Mouse (Mus musculus): Measurements from ENCODE around the gene Tmem30b. TPM values are rescaled to one million over a fixed set of nuclear protein-coding genes. Genes with fewer than 3 reads are reported as not detected.

Gene Tmem30b
- polyA plus RNA-seq, 1 experiment from 2014 or later: 0.32 TPM

- Histone ChIP-seq H3K27ac (replicated peaks) (no peak overlapping the region), H3K4me2 (no peak overlapping the region), H3K9ac (no peak overlapping the region), H3K36me3 (no peaks in the 10 kb centered on the region), H3K27me3 (replicated peaks) (0 out of 2 replicates have a peak, but pooled peaks cover 8% of the 10 kb centered on the region), H3K4me3 (no peak overlapping the region), H3K9me3 (no peaks in the 10 kb centered on the region), H3K4me1 (peaks cover 8% of the 10 kb centered on the region)
- 71% methylated on average over 6 of the region's 6 CpGs for WGBS
- ATAC-seq (ENCODE audit: extremely low read depth, insufficient number of reproducible peaks, low FRiP score, low TSS enrichment): no peak
These were observed 31.5 kb downstream of the Tmem30b start for GRCm38 (mm10) chr12:73514722-73515121.

GRCm38 (mm10) chr12:73513958-73514357 is 32.2 kb downstream of the Tmem30b start:
- ATAC-seq (ENCODE audit: extremely low read depth, insufficient number of reproducible peaks, low FRiP score, low TSS enrichment): no peak

GRCm38 (mm10) chr12:73511467-73512047 is 34.6 kb downstream of the Tmem30b start:
- Histone ChIP-seq H3K27ac (replicated peaks) (no peak overlapping the region), H3K4me1 (no peaks in the 10 kb centered on the region), H3K4me3 (no peak overlapping the region), H3K4me2 (no peak overlapping the region), H3K9ac (no peak overlapping the region), H3K36me3 (no peaks in the 10 kb centered on the region), H3K9me3 (no peaks in the 10 kb centered on the region), H3K27me3 (replicated peaks) (no peaks in the 10 kb centered on the region)
- WGBS: 80% methylated on average over 16 of the region's 16 CpGs
- no peak for ATAC-seq (ENCODE audit: extremely low read depth, insufficient number of reproducible peaks, low FRiP score, low TSS enrichment)

More at GRCm38 (mm10) chr12:73513958-73514357, 32.2 kb downstream of the Tmem30b start:
- Histone ChIP-seq H3K4me1 (peaks cover 8% of the 10 kb centered on the region), H3K4me2 (no peak overlapping the region), H3K9me3 (no peaks in the 10 kb centered on the region), H3K4me3 (no peak overlapping the region), H3K36me3 (no peaks in the 10 kb centered on the region), H3K27ac (replicated peaks) (no peak overlapping the region), H3K9ac (no peak overlapping the region), H3K27me3 (replicated peaks) (0 out of 2 replicates have a peak, but pooled peaks cover 4% of the 10 kb centered on the region)
- 80% methylated on average over 10 of the region's 10 CpGs for WGBS

GRCm38 (mm10) chr12:73507105-73507504 is 39.1 kb downstream of the Tmem30b start:
- no peak overlapping the region for H3K4me3 ChIP-seq
- H3K36me3 ChIP-seq: no peaks in the 10 kb centered on the region
- H3K27ac ChIP-seq (replicated peaks): no peak overlapping the region
- H3K27me3 ChIP-seq (replicated peaks): no peaks in the 10 kb centered on the region
- ATAC-seq (ENCODE audit: extremely low read depth, insufficient number of reproducible peaks, low FRiP score, low TSS enrichment): no peak
- no peaks in the 10 kb centered on the region for H3K9me3 ChIP-seq
- WGBS: 66% methylated on average over 14 of the region's 14 CpGs
- no peak overlapping the region for H3K9ac ChIP-seq
- no peak overlapping the region for H3K4me2 ChIP-seq
- 0 out of 2 replicates have a peak, but pooled peaks cover 4% of the 10 kb centered on the region for H3K4me1 ChIP-seq

- ATAC-seq (ENCODE audit: extremely low read depth, insufficient number of reproducible peaks, low FRiP score, low TSS enrichment): no peak
- WGBS: 80% methylated on average over 5 of the region's 5 CpGs
These were observed 39.5 kb downstream of the Tmem30b start for GRCm38 (mm10) chr12:73506648-73507047.

GRCm38 (mm10) chr12:73500689-73501326 is 45.4 kb downstream of the Tmem30b start:
- no peaks in the 10 kb centered on the region for H3K9me3 ChIP-seq
- H3K9ac ChIP-seq: 0 out of 2 replicates have a peak overlapping the region, but pooled peaks have one; percentile 24
- no peaks in the 10 kb centered on the region for H3K27me3 ChIP-seq (replicated peaks)
- H3K4me3 ChIP-seq: no peak overlapping the region
- H3K27ac ChIP-seq (replicated peaks): peak overlapping the region; percentile 71
- no peaks in the 10 kb centered on the region for H3K36me3 ChIP-seq
- WGBS: 42% methylated on average over 5 of the region's 5 CpGs
- no peak for ATAC-seq (ENCODE audit: extremely low read depth, insufficient number of reproducible peaks, low FRiP score, low TSS enrichment)
- peaks cover 12% of the 10 kb centered on the region for H3K4me1 ChIP-seq
- H3K4me2 ChIP-seq: no peak overlapping the region

More at GRCm38 (mm10) chr12:73506648-73507047, 39.5 kb downstream of the Tmem30b start:
- Histone ChIP-seq H3K36me3 (no peaks in the 10 kb centered on the region), H3K4me3 (no peak overlapping the region), H3K4me2 (no peak overlapping the region), H3K4me1 (0 out of 2 replicates have a peak, but pooled peaks cover 4% of the 10 kb centered on the region), H3K9me3 (no peaks in the 10 kb centered on the region), H3K27ac (replicated peaks) (no peak overlapping the region), H3K27me3 (replicated peaks) (no peaks in the 10 kb centered on the region), H3K9ac (no peak overlapping the region)

- no peaks in the 10 kb centered on the region for H3K36me3 ChIP-seq
- no peak overlapping the region for H3K27ac ChIP-seq (replicated peaks)
- no peak overlapping the region for H3K4me3 ChIP-seq
- no peak for ATAC-seq (ENCODE audit: extremely low read depth, insufficient number of reproducible peaks, low FRiP score, low TSS enrichment)
- H3K4me1 ChIP-seq: no peaks in the 10 kb centered on the region
- H3K9ac ChIP-seq: no peak overlapping the region
- WGBS: 75% methylated on average over 10 of the region's 10 CpGs
- no peaks in the 10 kb centered on the region for H3K9me3 ChIP-seq
- H3K4me2 ChIP-seq: no peak overlapping the region
- H3K27me3 ChIP-seq (replicated peaks): no peaks in the 10 kb centered on the region
These were observed 51.0 kb downstream of the Tmem30b start for GRCm38 (mm10) chr12:73495172-73495571.

- Histone ChIP-seq H3K4me2 (no peak overlapping the region), H3K9me3 (0 out of 2 replicates have a peak, but pooled peaks cover 8% of the 10 kb centered on the region), H3K27me3 (replicated peaks) (no peaks in the 10 kb centered on the region), H3K9ac (no peak overlapping the region), H3K27ac (replicated peaks) (no peak overlapping the region), H3K4me1 (no peaks in the 10 kb centered on the region), H3K36me3 (no peaks in the 10 kb centered on the region), H3K4me3 (no peak overlapping the region)
- ATAC-seq (ENCODE audit: extremely low read depth, insufficient number of reproducible peaks, low FRiP score, low TSS enrichment): no peak
- 79% methylated on average over 16 of the region's 16 CpGs for WGBS
These were observed 52.2 kb downstream of the Tmem30b start for GRCm38 (mm10) chr12:73493929-73494530.

Other genes with a start within 250 kb of the Tmem30b start
- 10.9 and 11.1 TPM in 2 replicates for gene Prkch, start 38.4 kb upstream of the Tmem30b start, polyA plus RNA-seq (2015; fragmentation: Nextera tagmentation; extraction: Ambion mirVana)